Mouse (Mus musculus) heart, embryonic 12.5 days (tissue): ENCODE results near the gene Hoxc5. TPM values are rescaled to one million over a fixed set of nuclear protein-coding genes. Genes with fewer than 3 reads are reported as not detected.

Experiments used
- ATAC-seq: fragments of 200-750 bp; cut with Nextera tagmentation; 2 replicates; pipeline ENCODE4 v1.8.0; 2017; ENCODE audit warnings: moderate TSS enrichment, moderate library complexity; ENCODE audit not compliant: insufficient number of reproducible peaks, low FRiP score
- H3K27ac ChIP-seq: fragments of 300-500 bp; sonication (generic); 2 replicates; pipeline ENCODE4 v1.5.1; 2016; ENCODE audit warnings: mild to moderate bottlenecking, moderate library complexity; ENCODE audit not compliant: poor library complexity, severe bottlenecking
- H3K27me3 ChIP-seq: fragments of 300-500 bp; sonication (generic); replicated peaks from 2 replicates; pipeline ENCODE4 v1.6.1; 2016; ENCODE audit warnings: mild to moderate bottlenecking, moderate library complexity
- H3K36me3 ChIP-seq: fragments of 300-500 bp; sonication (generic); 2 replicates; pipeline ENCODE4 v1.6.1; 2016; ENCODE audit warnings: mild to moderate bottlenecking, moderate library complexity
- H3K4me1 ChIP-seq: fragments of 300-500 bp; sonication (generic); replicated peaks from 2 replicates; pipeline ENCODE4 v1.6.1; 2016; ENCODE audit warnings: mild to moderate bottlenecking
- H3K4me2 ChIP-seq: fragments of 300-500 bp; sonication (generic); 2 replicates; pipeline ENCODE4 v1.6.1; 2016; ENCODE audit warnings: mild to moderate bottlenecking, moderate library complexity
- H3K4me3 ChIP-seq: fragments of 300-500 bp; sonication (generic); 2 replicates; pipeline ENCODE4 v1.5.1; 2016; ENCODE audit warnings: mild to moderate bottlenecking
- H3K9ac ChIP-seq: fragments of 300-500 bp; sonication (generic); 2 replicates; pipeline ENCODE4 v1.6.1; 2016; ENCODE audit warnings: mild to moderate bottlenecking, moderate library complexity
- H3K9me3 ChIP-seq: fragments of 300-500 bp; sonication (generic); replicated peaks from 2 replicates; pipeline ENCODE4 v1.6.1; 2016; ENCODE audit warnings: mild to moderate bottlenecking, moderate library complexity
- WGBS: fragments of 180-500 bp; shearing (Covaris S2); methylation state at CpG from one replicate; pipeline ENCODE4 v1.1.7; 2016; 5-methylcytosine and 5-hydroxymethylcytosine counted together
- polyA plus RNA-seq: library from polyadenylated mRNA; unstranded; fragments of >200 nt; fragmentation: Nextera tagmentation; extraction: Ambion mirVana; gene quantifications from 2 replicates; pipeline ENCODE4 v1.2.1, GENCODE M21; 2016

Hoxc5 gene
- polyA plus RNA-seq, 1 experiment from 2014 or later = 0.38 TPM

DNA sequence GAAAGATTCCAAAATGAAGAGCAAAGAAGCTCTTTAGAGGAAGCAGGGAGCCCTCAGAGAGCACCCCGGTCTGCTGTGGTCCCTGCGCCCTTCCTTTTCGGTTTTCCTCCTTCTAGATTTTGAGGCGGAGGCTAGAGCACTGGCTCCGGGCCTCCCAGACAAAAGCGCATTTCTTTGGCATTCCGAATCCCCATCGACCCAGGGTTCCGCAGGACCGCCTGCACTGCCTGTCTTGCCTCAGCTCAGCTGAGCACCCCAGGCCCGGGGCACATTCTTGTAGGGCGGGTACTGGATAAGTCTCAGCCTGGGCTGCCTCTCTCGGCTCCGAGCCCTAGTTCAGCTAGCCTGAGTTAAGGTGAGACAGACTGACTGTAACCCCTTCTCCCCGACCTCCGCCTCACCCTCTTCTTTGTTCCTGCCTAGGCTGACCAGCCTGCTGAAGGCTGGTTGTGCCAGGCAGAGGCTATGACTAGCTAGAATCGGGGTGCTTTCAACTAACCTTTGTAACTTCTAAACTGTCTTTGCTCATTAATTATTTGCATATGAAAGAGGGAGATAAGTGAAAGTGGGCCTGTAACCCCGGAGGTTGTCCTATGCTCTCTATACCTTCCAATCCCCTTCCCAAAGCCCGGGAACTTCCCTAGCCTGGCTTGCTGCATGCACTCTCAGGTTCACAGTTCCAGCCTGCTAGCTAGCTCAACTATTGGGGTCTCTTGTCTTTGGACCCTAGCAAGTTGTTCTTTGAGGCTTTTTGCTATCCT is 48.3 kb downstream of the Hoxc5 start:
- no peaks in the 10 kb centered on the region for H3K36me3 ChIP-seq
- no peaks in the 10 kb centered on the region for H3K9me3 ChIP-seq
- H3K4me3 ChIP-seq = no peak overlapping the region
- H3K27ac ChIP-seq = no peak overlapping the region
- H3K27me3 ChIP-seq = peaks cover 98% of the 10 kb centered on the region
- H3K4me2 ChIP-seq = no peak overlapping the region
- no peak for ATAC-seq
- 1% methylated on average over 19 of the region's 19 CpGs for WGBS
- H3K4me1 ChIP-seq = peaks cover 12% of the 10 kb centered on the region
- no peak overlapping the region for H3K9ac ChIP-seq

DNA sequence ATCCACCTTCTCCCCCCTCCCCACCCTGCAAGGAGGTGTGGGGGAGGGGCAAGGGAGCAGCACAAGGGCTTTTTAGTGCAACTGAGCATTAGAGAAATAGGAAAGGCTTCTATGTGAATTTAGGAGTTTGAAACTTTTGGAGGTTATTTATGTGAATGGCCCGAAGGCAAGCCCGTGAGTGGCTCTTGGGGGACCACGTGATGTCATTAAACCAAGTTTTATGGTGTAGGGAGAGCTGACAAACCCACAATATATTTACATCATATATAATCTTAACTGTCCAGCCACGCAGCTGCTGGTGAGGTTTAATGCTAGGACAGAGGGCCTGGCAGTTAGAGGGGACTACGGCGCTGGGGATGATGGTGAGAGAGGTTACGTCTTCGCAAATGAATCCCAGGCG is 51.4 kb downstream of the Hoxc5 start, which contains the start of gene Hoxc4:
TSS of gene Hoxc4 (plus strand) at position 299 of the 400 bp plus-strand sequence.
- H3K36me3 ChIP-seq = no peaks in the 10 kb centered on the region
- peaks cover 98% of the 10 kb centered on the region for H3K27me3 ChIP-seq
- H3K4me3 ChIP-seq = no peak within 1 kb of the TSS
- H3K9me3 ChIP-seq = no peaks in the 10 kb centered on the region
- WGBS = 9% methylated on average over 9 of the region's 9 CpGs
- H3K27ac ChIP-seq = no peak within 1 kb of the TSS
- H3K9ac ChIP-seq = no peak within 1 kb of the TSS
- no peak for ATAC-seq
- peaks cover 7% of the 10 kb centered on the region for H3K4me1 ChIP-seq
- no peak within 1 kb of the TSS for H3K4me2 ChIP-seq

GRCm38 (mm10) chr15:103020899-103021418 is 53.7 kb downstream of the Hoxc5 start:
- no peak for ATAC-seq
- Histone ChIP-seq H3K4me1 (no peaks in the 10 kb centered on the region), H3K9ac (no peak overlapping the region), H3K27me3 (peaks cover 96% of the 10 kb centered on the region), H3K4me2 (no peak overlapping the region), H3K36me3 (no peaks in the 10 kb centered on the region), H3K4me3 (no peak overlapping the region), H3K27ac (no peak overlapping the region), H3K9me3 (no peaks in the 10 kb centered on the region)
- under 1% methylated on average over 8 of the region's 8 CpGs for WGBS

GRCm38 (mm10) chr15:103021544-103021943 is 54.3 kb downstream of the Hoxc5 start:
- 9% methylated on average over 8 of the region's 8 CpGs for WGBS

DNA sequence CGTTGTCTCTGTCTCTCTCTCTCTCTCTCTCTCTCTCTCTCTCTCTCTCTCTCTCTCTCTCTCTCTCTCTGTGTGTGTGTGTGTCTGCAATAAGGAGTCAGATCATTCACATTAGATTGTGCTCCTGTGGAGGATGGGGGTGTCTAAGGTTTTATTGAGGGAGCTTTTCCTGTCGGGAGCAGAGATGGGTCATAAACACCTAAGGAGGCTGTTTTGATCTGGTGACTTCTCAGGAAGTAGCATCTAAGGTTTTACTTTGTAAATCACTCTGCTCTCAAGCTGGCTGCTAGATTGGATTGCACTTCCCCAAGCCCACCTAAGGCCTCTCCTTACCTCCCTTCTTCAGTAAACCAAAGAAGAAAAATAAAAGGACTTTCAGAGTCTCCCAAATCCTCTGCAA is 56.9 kb downstream of the Hoxc5 start:
- WGBS = 2% methylated on average over 2 of the region's 2 CpGs
- ATAC-seq = no peak

More at GRCm38 (mm10) chr15:103021544-103021943, 54.3 kb downstream of the Hoxc5 start:
- no peaks in the 10 kb centered on the region for H3K4me1 ChIP-seq
- H3K9me3 ChIP-seq = no peaks in the 10 kb centered on the region
- no peak overlapping the region for H3K4me2 ChIP-seq
- H3K4me3 ChIP-seq = no peak overlapping the region
- no peak overlapping the region for H3K27ac ChIP-seq
- no peak overlapping the region for H3K9ac ChIP-seq
- H3K27me3 ChIP-seq = peaks cover 96% of the 10 kb centered on the region
- no peaks in the 10 kb centered on the region for H3K36me3 ChIP-seq
- no peak for ATAC-seq

GRCm38 (mm10) chr15:103027266-103028235 is 60.3 kb downstream of the Hoxc5 start:
- Histone ChIP-seq H3K27me3 (peaks cover 89% of the 10 kb centered on the region), H3K36me3 (no peaks in the 10 kb centered on the region), H3K4me1 (no peaks in the 10 kb centered on the region), H3K9me3 (no peaks in the 10 kb centered on the region), H3K4me3 (no peak overlapping the region), H3K27ac (no peak overlapping the region), H3K9ac (no peak overlapping the region), H3K4me2 (no peak overlapping the region)
- no peak for ATAC-seq
- under 1% methylated on average over 43 of the region's 43 CpGs for WGBS

More for the DNA sequence above, 56.9 kb downstream of the Hoxc5 start:
- Histone ChIP-seq H3K9me3 (no peaks in the 10 kb centered on the region), H3K27me3 (peaks cover 96% of the 10 kb centered on the region), H3K4me1 (no peaks in the 10 kb centered on the region), H3K4me3 (no peak overlapping the region), H3K36me3 (no peaks in the 10 kb centered on the region), H3K9ac (no peak overlapping the region), H3K4me2 (no peak overlapping the region), H3K27ac (no peak overlapping the region)

- Histone ChIP-seq H3K4me2 (no peak overlapping the region), H3K4me3 (no peak overlapping the region), H3K4me1 (peaks cover under 1% of the 10 kb centered on the region; the same call in 1 of the 2 replicates), H3K36me3 (no peaks in the 10 kb centered on the region), H3K9me3 (no peaks in the 10 kb centered on the region), H3K27ac (no peak overlapping the region), H3K27me3 (peaks cover 90% of the 10 kb centered on the region), H3K9ac (no peak overlapping the region)
- no peak for ATAC-seq
- WGBS = 18% methylated on average over 9 of the region's 9 CpGs
Observed at GRCm38 (mm10) chr15:103028916-103029512, 61.8 kb downstream of the Hoxc5 start.

DNA sequence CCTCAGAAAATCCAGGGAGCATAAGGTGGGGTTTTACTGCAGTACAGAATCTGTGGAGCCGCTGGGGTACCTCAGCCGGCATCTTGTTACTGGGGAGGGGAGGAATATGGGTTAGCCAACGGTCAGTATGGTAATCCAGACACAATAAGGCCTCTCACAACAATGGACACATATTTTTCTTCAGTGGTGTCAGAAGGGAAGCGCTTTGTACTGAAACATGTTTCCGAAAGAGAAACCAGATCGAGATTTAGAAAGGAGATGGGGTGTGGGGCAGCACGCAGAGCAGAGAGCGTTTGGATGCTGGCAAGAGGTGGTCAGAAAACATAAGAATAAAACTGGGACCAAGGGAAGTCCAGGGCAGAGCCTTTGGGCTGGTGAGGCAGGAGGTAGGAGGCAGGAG is 62.9 kb downstream of the Hoxc5 start:
- peaks cover 10% of the 10 kb centered on the region; the same call in 1 of the 2 replicates for H3K4me1 ChIP-seq
- H3K27ac ChIP-seq = no peak overlapping the region
- no peaks in the 10 kb centered on the region for H3K36me3 ChIP-seq
- no peak overlapping the region for H3K9ac ChIP-seq
- no peaks in the 10 kb centered on the region for H3K9me3 ChIP-seq
- H3K27me3 ChIP-seq = peaks cover 90% of the 10 kb centered on the region
- no peak for ATAC-seq
- H3K4me3 ChIP-seq = no peak overlapping the region
- no peak overlapping the region for H3K4me2 ChIP-seq
- 8% methylated on average over 8 of the region's 8 CpGs for WGBS

- Histone ChIP-seq H3K4me2 (no peak overlapping the region), H3K9ac (no peak overlapping the region), H3K36me3 (no peaks in the 10 kb centered on the region), H3K27me3 (peaks cover 92% of the 10 kb centered on the region), H3K9me3 (no peaks in the 10 kb centered on the region), H3K4me3 (no peak overlapping the region), H3K4me1 (peaks cover 10% of the 10 kb centered on the region; the same call in 1 of the 2 replicates), H3K27ac (no peak overlapping the region)
- 0% methylated on average over 2 of the region's 3 CpGs for WGBS
- no peak for ATAC-seq
Observed at GRCm38 (mm10) chr15:103032167-103032566, 64.9 kb downstream of the Hoxc5 start.

DNA sequence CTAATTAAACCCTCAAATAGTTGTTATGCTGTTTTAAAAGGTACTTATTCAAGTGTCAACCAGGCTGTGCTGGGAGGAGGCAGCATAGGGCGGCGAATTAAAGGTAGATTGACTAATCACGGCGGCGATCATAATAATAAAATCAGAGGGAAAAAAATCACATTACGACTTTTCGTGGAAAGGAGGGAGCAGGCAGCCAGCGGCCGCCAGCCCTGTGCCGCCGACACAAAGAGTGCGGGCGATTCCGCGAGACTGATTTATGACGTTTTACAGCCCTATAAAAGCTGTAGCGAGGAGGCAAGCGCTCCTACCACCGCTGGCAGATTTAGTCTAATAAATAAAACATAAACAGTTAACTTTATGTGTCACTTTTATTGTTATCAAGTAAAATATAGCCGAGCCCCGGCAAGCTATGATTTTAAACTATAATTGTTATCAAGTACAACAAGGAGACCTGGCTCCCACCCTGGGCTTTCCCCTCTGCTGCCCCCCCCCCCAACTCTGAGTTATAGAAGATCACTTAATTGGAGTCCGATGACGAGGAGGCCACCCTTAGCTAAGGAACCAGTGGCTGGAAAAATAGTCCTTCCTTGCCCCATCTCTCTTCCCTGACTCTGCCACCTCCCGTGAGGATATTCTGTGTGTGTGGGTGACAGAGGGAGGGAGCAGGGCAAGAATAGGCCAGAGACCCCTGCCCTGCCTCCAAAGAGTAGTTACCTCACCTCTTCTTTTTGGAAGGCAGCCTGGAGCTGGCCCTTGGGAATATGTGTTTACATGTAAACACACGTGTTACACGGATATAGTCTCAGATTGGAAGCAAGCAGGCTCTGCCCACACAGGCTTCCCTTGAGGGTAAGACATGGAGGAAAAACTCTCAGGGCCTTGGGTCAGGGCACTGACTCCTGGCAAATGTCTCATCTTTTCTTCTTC is 65.7 kb downstream of the Hoxc5 start:
- Histone ChIP-seq H3K9ac (no peak overlapping the region), H3K36me3 (no peaks in the 10 kb centered on the region), H3K4me1 (peaks cover 10% of the 10 kb centered on the region; the same call in 1 of the 2 replicates), H3K27me3 (peaks cover 92% of the 10 kb centered on the region), H3K4me2 (no peak overlapping the region), H3K27ac (no peak overlapping the region), H3K9me3 (no peaks in the 10 kb centered on the region), H3K4me3 (no peak overlapping the region)
- WGBS = 1% methylated on average over 26 of the region's 26 CpGs
- ATAC-seq = no peak
